Mouse (Mus musculus): ENCODE measurements around the gene Ncaph.
A peak's percentile ranks its signal among the peaks of the same experiment; 100 is the strongest.
"Not testable (repeated sequence)": the region's sequence is repeated elsewhere in the genome, so short reads cannot be mapped to it uniquely, and the experiment has no call there.

Ncaph gene

DNA sequence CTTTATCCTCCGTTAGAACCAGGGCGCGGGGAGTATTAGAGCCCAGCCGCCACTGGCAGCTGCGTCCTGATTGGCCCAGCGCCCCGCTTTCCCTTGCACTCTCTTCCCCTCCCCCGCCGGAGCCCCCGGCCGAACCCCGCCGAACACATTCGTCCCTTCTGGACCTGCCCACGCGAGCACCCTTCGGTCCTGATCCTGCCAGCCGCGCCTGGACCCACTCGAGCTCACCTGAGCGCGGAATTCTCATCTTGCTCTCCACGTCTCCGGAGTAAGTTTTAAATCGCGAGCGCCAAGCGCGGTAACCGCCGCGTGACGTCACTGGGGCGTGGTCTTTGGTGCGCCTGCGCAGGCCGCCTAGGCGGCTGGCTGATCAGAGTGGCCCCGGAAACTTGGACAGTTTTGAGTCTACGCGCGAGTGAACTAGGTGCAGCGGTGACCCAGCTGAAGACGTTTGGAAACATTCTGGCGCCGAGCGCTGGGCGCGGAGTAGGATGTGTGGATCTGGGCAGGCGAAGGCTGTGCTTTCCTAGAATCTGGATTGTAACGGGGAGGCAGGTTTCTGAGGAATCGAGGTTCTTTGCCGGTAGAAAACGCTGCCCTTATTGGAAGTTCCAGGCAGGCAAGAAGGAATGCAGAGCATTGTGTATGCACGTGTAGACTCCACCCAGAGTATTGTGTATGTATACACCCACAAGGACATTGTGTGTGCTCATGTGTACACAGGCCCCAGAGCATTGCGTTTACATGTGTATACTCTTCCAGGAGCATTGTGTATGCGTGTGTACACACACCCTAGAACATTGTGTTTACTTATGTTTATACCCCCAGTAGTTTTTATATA lies at the start of gene Ncaph:
Ncaph (minus strand) TSS at position 334 of the 841 bp plus-strand sequence.
- peak; percentile 75 for DNase-seq (ENCODE audit: low read depth, low spot score)

GRCm38 (mm10) chr2:127182598-127183381 lies 49.0 kb upstream of the Ncaph start:
- DNase-seq (ENCODE audit: low read depth, low spot score), result peak; percentile 89

DNA sequence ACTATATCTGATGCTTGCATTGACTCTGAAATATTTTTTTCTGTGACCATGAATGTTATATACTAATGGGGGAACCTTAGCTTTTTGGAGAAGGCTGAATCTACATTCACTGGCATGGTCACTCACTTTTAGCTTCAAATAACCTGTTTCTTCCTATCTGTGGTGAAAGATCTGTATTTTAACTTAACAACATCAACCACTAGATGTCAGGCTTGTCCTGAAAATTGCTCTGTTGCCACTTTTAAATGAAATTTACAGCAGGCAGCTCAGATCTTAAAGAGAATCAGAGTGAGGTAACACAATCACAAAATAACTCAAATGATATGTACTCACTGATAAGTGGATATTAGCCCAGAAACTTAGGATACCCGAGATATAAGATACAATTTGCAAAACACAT lies 32.5 kb upstream of the Ncaph start:
- DNase-seq (ENCODE audit: low read depth, low spot score), result not testable (repeated sequence)

- no peak for DNase-seq (ENCODE audit: low read depth, low spot score)
Measured at GRCm38 (mm10) chr2:127165675-127166074, 31.9 kb upstream of the Ncaph start.

DNA sequence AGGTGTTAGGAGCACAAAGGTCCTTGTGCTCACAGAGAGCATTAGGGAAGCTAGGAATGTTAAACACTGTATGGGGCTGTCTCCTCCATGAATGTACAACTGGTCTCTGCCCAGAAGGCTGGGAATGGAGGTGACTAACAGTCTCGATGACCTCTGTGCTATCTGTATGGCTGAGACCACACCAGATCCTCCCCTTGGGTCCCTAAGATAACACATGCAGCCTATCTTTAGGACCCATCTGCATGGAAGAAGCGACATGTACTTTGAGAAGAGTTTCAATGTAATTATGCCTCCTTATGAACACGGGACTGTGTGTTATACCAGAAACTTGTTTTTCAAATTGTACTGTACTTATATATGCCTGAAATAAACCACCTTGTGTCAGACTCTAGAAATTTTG lies 11.9 kb upstream of the Ncaph start:
- DNase-seq (ENCODE audit: low read depth, low spot score), result no peak

DNA sequence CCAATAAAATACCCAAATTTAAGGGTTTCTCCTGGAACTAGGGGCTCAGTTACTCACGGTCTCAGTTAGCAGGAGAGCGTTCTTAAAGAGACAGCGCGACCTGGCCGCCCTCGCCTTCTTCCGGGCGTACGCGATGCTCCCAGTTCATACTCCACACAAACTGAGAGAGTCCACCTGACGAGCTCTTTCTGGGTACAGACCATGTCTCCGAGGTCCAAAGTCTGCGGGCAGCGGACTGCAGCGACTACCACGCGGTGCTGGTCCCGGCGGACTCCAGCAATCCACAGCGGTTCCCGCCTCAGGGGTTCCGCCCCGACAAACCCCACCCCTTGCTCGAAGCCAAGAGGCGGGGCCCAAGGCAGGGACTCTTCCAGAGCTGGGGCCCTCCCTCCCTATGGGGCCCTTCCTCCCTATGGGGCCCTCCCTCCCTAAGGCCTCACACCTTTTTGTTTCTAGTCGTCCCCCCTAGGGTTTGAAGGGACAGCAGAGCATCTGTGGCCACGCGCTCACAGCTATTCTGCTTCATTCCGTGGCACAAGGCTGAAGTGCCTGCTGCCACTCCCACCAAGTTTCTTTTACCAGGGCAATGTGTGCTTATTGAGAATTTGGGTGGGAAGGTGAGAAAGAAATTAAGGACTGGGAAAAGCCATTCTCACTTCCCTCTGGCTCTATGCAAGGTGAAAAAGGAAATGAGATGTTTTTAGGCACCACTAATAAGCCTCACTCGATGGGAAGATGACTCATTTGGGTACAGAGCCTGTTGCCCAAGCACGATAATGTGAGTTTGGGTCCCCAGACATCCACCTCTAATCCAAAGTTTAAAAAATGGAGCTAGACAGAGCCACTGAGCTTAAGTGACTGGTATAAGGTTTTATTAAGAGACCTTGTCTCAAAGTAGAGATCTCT lies 9.7 kb upstream of the Ncaph start, which contains the start of gene Itpripl1:
Itpripl1 (minus strand) TSS at position 285 of the 906 bp plus-strand sequence.
- no peak for DNase-seq (ENCODE audit: low read depth, low spot score)

DNA sequence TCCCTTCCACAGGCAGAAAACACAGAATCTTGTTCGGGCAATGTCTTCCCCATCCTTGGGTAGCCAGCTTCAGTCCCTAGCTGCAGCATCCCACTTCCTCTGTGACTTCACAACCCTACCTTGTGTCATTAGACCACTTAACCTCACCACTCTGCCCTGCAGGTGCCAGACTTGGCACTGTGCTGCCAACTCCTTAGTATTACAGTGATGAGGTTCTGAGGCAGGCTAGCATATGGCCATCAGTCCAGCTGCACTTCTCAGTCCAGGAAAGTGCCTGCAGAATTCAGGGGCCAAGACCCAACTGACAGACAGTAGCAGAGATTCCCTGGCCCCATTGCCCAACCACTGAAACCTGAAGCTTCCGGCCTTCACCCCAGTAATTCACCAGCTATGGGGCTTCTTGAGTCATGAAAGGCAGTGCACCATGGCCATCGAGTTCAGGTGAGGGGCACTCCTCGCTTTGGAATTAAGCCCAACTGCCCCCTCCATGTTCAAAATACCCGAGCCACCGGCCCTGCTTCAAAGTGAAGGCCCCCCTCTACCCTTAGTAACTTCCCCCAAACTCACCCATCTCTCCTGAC lies 8.9 kb upstream of the Ncaph start:
- no peak for DNase-seq (ENCODE audit: low read depth, low spot score)

- DNase-seq (ENCODE audit: low read depth, low spot score), result no peak
Measured at GRCm38 (mm10) chr2:127142031-127142430, 8.3 kb upstream of the Ncaph start.

GRCm38 (mm10) chr2:127140011-127140410 lies 6.3 kb upstream of the Ncaph start:
- DNase-seq (ENCODE audit: low read depth, low spot score), result no peak

GRCm38 (mm10) chr2:127139605-127140004 lies 5.9 kb upstream of the Ncaph start:
- DNase-seq (ENCODE audit: low read depth, low spot score), result no peak

GRCm38 (mm10) chr2:127139094-127139493 lies 5.3 kb upstream of the Ncaph start:
- DNase-seq (ENCODE audit: low read depth, low spot score), result no peak

DNA sequence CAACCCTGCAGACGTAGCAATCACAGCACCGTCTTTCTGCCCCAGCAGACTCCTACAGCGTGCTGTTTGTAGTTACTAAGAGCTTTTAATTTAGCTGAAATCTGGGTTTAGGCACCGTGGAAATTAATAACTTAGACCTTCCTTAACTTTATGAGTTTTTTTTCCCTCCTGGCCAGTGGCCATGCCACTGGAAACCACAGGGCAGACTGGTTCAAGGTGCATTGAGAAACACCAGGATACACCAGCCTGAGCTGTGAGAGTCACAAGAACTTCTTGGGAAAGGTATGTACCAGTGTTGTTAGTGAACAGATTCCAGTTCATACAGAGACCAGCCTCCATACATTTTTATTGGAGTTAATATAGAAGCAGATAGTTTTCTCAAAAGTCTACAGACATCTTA lies 4.7 kb upstream of the Ncaph start:
- DNase-seq (ENCODE audit: low read depth, low spot score), result no peak

- DNase-seq (ENCODE audit: low read depth, low spot score), result no peak
Measured at GRCm38 (mm10) chr2:127137838-127138420, 4.2 kb upstream of the Ncaph start.

DNA sequence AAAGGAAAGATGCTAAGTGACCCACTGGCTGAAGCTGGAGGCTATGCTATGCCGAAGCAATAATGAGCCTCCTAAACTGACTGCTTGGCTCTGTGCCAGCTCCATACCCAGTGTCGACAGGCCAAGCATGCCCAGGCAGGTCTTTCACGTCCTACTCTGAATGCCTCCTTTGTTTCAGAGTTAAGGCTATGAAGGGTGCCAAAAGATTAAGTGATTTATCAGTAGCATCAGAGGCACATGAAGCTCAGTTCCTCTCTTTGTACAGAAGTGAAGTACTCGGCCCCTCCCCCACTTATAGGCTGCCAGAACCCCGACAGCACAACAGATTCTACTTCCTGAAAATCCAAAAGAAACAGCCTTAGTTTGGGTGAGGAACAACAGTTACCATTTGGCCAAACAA lies 3.2 kb upstream of the Ncaph start:
- no peak for DNase-seq (ENCODE audit: low read depth, low spot score)

DNA sequence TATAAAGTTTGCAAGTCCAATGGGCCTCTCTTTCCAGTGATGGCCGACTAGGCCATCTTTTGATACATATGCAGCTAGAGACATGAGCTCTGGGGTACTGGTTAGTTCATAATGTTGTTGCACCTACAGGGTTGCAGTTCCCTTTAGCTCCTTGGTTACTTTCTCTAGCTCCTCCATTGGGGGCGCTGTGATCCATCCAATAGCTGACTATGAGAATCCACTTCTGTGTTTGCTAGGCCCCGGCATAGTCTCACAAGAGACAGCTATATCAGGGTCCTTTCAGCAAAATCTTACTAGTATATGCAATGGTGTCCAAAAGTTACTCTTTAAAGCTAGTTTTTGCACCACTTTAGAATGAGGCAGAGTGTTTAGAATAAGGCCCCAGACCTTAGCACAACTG lies 1.5 kb upstream of the Ncaph start:
- not testable (repeated sequence) for DNase-seq (ENCODE audit: low read depth, low spot score)

GRCm38 (mm10) chr2:127131353-127131752 lies 2.4 kb downstream of the Ncaph start:
- no peak for DNase-seq (ENCODE audit: low read depth, low spot score)

DNA sequence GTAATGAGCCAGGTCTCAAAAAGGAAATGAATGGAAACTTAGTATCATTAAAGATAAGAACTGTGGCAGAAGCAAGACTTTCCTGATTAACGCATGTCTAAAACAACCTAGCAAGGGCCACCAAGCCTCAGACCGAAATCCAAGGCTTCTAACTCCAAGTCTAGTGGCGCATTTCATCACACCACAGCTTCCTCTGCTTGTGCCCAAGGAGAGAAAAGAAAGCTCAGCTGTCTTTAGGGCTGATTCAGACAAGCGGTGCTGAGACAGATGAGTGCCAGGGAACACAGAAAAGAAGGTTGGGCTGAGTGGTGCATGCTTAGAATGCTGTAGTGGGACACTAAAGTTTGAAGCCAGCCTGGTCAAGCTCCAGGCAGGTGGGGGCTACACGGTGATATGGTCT lies 4.8 kb downstream of the Ncaph start:
- DNase-seq (ENCODE audit: low read depth, low spot score), result no peak

- DNase-seq (ENCODE audit: low read depth, low spot score), result no peak
Measured at GRCm38 (mm10) chr2:127121591-127122235, 12.0 kb downstream of the Ncaph start.

DNA sequence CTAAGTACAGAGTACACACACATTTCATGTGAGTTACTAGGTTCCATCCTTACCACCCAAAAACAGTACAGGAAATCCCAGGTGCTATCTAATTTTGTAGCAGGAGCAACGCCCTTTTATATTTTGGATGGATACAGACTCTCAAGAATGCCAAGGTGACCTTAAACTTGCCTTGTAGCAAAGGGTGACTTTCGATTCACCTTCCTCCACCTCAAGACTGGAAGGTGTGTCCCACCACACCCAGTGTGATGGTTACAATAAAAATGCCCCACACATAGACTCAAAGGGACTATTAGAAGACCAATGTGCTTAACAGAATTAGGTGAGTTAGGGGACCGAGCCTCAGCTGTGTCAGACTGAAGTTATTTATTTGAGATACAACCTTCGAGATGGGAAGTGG lies 24.8 kb downstream of the Ncaph start:
- DNase-seq (ENCODE audit: low read depth, low spot score), result no peak

- no peak for DNase-seq (ENCODE audit: low read depth, low spot score)
Measured at GRCm38 (mm10) chr2:127092000-127092399, 41.8 kb downstream of the Ncaph start.

Data from brain, embryonic 18.5 days (tissue).